Mouse (Mus musculus) kidney, adult 9 months (tissue): Measurements from ENCODE around the gene Gal.

Source experiments
- DNase-seq: peaks from one replicate; pipeline ENCODE4 v3.0.0; 2022

Gene Gal

GRCm38 (mm10) chr19:3414268-3414733 lies at the start of gene Gal:
Gene Gal, minus strand, starts transcription at chr19:3414544.
- DNase-seq, result no peak

GRCm38 (mm10) chr19:3459986-3460385 lies 45.6 kb upstream of the Gal start:
- DNase-seq, result no peak

DNA sequence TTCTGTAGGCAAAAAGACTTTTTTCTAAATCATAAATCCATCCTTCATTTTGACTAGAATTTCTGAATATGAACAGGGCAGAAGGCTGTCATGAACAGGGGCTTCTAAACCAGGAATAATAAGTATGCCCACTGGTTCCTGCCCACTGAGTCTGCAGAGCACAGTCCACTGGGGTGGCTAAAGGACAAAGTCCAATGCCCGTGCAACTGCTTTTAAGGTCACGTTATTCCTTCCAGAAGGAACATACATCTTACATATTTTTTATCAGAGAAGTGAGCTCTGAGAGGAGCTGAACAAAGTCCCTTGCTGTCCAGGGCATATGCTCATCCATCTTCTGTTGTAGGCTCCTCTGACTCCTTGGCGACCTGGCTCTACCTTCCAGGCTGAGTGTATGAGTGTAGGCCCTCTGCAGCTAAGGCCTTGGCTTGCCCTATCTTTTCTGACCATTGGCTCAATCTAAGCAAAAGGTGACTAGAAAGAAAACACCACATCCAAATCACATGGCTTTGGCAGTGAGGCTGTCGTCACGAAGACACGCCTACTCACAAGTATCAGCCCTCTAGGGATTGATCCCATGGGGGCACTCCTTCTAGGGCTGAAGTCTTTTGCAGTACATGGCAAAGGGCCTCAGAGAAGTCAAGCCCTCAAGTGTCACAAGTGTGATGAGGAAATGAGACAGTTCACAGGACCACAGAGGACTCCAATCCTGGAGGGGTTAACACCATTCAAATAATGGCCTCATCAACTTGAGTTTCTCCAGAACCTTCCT lies 44.2 kb upstream of the Gal start:
- peak; percentile 53 for DNase-seq

DNA sequence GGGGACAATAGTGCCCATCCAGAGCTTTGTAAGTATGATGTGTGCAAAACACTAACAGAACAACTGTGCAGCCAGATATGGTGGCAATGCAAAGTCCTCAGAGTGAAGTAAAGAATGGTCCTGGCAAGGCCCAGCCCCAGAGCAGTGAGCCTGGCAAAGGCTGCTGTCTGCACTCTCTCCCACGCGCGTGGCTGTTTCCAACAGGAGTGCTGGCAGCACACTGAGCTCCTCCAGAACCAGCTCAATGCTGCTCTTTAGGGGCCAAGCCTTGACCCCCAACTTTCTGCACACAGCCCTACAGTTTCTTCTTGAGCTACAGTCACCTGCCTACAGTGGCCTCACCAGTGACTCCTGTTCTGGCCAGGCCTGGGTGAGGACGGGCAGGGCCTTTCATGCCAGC lies 43.4 kb upstream of the Gal start:
- no peak for DNase-seq

DNA sequence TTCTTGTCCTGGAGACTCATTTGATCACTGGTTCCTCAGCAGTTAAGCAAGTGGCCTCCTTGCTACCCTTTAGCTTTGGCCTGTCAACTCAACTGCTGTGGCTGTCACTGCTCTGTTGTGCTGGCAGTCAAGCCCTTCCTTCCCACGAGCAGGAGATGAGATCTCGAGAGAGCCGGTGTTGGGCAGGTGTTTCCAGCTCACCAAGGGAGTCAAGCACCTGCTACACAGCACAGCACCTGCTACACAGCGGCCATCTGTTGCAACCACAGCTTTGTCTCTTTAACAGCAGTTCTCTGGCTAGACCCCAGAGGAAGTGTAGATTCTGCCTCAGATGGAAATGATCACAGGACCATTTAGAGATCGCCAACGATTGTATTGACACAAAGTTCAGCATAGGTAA lies 37.3 kb upstream of the Gal start:
- no peak for DNase-seq

DNA sequence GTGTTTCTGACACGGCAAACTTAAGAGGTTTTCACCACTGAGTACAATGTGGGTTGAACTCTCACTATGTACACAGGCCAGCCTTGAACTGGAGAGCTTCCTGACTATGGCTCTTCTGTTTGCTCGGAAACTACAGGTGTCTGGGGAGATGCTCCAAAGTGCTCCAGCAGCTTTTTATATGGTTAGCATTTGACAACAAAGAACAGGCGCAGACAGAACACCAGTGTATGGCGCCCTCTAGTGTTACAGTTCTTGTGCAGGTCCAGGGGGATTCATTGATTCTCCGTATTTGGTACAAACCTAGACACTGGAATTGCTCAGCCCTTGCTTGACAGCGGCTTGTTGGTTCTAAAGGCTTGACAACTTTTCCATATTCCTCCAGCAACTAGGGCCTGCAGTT lies 36.8 kb upstream of the Gal start:
- DNase-seq, result peak; percentile 84

DNA sequence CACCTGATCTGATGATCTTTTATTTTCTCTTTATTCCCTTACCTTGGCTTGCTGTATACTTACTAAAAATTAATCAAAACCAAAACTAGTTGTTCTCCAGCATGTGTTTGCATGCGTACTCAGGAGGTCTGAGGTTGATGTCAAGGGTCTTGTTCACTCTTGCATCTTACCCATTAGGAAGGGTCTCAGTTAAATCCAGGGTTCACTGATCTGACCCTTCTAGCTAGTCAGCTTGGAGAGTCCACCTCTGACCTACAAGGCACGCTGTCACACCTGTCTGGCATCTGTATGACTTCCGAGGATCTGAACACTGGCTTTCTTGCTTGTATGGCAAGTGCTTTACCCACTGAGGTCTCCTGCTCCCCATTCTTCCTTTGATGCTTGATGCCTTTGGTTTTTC lies 36.4 kb upstream of the Gal start:
- DNase-seq, result no peak

- peak; percentile 17 for DNase-seq
Measured at GRCm38 (mm10) chr19:3449248-3449647, 34.9 kb upstream of the Gal start.

GRCm38 (mm10) chr19:3447348-3447747 lies 33.0 kb upstream of the Gal start:
- no peak for DNase-seq

- DNase-seq, result no peak
Measured at GRCm38 (mm10) chr19:3441092-3441491, 26.7 kb upstream of the Gal start.

DNA sequence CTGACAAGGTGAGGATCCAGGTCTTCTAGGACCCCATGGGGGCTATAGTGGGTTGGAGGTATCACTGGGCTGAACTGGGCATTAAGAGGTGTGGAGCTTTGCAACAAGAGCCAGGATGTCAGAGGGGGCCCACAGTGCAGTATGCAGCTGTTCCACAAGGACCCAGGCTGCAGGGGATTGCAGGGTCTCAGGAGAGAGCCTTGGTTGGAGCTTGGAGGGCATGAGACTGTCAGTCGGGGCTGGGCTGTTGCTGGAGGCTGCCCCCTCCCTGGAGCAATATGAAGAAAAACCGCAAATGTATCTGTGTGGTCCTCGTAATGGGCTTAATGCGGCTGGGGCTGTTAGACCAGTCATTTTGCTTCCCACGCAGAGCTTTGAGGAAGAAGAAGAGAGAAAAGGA lies 26.3 kb upstream of the Gal start:
- DNase-seq, result no peak

GRCm38 (mm10) chr19:3437980-3438379 lies 23.6 kb upstream of the Gal start:
- DNase-seq, result no peak

DNA sequence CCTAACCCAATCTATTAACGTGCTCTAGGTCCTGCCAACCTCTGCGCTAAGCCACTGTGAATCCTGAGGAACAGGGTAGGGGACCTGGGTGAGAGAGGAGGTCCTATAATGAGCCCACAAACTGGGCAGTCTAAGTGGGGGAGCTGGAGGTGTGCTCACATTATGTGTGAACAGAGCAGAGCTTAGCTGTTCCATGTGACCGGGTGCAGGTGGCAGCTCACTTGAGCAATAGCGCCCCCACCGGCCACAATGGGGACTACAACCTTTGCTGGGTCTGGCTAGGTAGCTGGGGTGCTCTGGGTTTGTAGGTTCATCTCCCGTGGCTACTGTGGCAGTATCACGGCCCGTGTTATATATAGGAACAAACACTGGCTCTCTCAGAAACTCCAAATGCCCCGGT lies 22.5 kb upstream of the Gal start:
- DNase-seq, result peak; percentile 37

DNA sequence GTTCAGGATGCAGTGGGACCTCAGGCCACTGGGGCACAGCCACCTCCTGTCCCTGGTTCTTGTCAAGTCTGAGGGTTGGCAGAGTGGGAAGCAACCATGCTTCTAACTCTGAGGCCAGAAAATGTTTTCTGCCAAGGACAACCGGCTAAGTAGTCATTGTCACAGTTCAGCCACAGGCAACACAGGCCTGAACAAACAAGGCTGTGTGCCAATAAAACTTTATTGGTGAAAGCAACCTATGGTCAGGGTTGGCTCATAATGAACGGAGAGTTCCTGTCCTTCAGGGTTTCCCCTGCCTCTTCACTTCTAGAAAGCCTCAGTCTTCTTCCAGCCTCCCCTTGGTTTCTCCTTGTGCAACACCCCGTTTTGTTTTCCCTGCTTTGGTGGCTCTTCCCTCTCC lies 21.5 kb upstream of the Gal start:
- DNase-seq, result no peak

- DNase-seq, result no peak
Measured at GRCm38 (mm10) chr19:3434641-3435040, 20.3 kb upstream of the Gal start.

DNA sequence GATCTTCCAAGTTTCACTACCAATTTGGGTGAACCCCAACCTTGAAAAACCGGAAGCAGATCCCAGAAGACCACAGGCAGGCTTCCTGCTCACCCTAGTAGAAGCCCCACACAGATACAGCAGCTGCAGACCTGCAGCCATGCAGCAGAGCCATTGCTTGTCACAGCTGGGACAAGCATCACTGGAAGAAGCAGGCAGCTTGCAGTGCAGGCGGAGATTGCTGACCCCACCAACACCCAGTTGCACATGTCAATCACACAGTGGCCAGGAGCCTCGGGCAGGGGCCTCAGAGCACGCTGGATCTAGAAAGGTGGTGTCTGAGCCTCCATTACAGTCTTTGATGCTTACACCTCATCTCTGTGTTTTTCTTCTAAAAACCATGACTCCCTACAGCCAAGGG lies 19.8 kb upstream of the Gal start:
- no peak for DNase-seq

DNA sequence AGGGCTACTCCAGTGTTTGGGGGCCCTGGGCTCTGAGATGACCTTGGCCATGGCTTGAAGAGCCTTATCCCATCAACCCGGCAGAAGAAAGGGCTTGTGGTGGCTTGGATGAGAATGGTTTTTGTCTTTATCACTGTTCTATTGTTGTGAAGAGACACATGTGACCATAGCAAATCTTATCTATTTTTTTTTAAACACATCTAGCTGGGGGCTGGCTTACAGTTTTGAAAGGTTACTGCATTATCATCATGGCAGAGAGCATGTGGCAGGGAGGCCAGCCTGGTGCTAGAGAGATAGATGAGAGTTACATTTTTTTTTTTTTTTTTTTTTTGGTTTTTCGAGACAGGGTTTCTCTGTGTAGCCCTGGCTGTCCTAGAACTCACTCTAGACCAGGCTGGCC lies 17.6 kb upstream of the Gal start:
- no peak for DNase-seq

GRCm38 (mm10) chr19:3431066-3431465 lies 16.7 kb upstream of the Gal start:
- no peak for DNase-seq

GRCm38 (mm10) chr19:3429156-3429816 lies 14.9 kb upstream of the Gal start:
- DNase-seq, result no peak

DNA sequence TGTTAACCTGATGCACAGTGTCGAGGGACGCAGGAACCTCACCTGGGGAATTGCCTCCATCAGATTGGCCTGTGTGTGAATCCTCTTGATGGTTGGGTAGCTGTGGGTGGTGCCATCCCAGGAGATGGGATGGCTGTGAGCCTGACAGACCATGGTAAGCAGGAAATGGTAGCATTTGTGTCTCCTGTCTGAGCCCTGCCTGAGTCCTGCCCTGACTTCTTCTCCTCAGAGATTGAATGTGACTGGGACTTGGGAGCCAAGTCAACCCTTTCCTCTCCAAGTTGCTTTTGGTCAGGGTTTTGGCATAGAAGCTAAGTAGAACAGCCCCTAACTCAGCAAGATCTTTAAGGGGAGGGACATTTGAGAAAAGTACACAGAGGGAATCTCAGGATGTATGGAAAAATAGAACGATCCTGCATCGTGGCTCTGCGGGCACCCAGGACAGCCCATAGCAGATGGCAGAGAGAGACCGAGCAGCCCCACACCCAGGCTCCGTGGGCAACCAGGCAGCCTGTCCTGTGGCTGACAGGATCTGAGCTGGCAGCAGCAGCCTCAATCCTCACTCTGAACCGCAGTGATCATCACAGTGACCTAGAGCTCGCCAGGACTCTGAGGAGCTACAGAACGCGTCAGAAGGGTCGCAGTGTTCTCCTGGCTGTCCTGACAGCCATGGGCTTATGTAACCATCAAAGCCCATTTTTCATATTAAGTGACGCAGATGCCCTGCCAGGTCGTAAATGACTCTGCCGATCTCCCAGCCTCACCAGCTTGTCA lies 13.9 kb upstream of the Gal start:
- no peak for DNase-seq

- no peak for DNase-seq
Measured at GRCm38 (mm10) chr19:3424214-3424613, 9.9 kb upstream of the Gal start.

DNA sequence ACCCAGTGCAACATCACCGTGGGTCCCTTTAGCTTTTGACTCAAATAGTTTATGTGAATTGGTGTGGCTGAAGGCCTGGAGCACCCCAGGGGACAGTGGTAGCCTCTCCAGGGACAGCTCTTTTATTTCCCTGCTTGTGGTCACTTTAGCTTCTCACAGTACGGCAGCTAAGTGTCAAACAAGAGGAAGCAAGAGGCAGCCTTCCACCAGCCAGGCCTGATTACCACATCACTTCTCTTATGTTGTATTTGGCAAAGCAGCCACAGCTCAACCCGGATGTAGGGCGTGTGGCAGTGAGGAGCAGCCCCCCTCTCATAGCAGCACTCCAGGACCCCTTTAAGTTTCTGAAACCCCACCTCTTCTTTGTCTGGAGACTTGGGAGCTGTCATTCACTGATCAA lies 8.6 kb upstream of the Gal start:
- no peak for DNase-seq

DNA sequence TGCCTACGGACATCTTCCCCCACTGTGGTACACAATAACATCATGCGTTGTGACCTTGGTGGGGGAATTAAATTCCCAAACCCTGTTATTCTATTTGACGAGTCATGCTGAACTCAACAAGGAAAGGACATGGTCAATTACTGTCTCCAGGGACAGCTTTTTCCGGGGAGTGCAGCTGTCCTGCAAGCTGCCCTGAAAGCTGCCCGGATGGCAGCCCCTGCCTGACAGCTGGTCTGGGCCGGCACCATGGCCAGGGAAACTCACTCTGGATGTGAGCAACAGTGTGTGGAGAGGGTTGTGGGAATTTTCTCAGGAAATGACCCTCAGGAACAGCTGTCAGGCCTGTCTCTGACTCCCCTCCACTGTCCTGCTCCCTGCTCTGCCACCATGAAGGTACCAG lies 8.1 kb upstream of the Gal start:
- DNase-seq, result no peak

DNA sequence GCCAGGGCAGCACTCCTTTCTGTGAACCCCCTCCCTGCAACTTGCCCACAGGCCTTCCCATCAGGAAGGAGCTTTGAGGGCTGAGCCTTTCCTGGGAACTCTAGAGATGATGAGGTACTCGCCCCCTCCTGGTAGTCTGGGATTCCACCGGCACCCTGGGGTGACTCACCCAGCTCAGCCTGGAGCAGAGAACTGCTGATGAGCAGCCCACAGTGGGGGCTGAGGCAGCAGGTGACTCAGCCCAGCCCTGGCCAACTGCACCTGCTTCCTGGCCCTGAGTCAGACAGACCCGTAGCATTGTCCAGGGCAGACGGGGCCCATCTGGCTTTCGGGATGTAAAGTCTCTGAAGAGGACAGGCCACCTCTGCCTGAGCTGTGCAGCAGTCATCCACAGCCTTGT lies 4.9 kb upstream of the Gal start:
- no peak for DNase-seq
